Mouse (Mus musculus) kidney, postnatal 25 days (tissue): Measurements from ENCODE around the gene Rras.

Source experiments
- DNase-seq, 2 experiments: peaks; one replicate each; pipeline ENCODE4 v3.0.0; 2021; ENCODE audit warnings: mixed read lengths in 2 of 2

Gene Rras

GRCm38 (mm10) chr7:45053931-45054510 lies 36.3 kb downstream of the Rras start:
- DNase-seq: peak; percentile 96 to 99

- peak in 1 of 2 experiments; percentile 42 for DNase-seq
Observed at GRCm38 (mm10) chr7:45056329-45056971, 38.7 kb downstream of the Rras start.

DNA sequence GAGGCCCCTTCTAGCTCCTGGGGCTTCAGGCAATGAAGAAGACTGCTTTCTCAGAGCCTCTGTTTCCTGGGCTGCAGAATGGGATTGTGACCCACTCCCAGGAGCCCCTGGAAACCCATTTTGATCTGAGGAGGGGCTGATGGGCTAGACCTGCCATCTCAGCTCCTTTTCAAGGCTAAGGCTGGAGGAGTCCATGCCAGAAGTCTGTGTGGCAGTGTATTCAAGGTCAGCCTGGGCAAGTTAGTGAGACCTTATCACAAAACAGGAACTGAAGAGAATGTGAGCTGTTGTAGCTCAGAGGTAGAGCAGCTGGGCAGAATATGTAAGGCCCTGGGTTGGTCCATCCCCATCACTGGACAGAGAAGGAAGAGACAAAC lies 39.2 kb downstream of the Rras start:
- DNase-seq: no peak

- DNase-seq: peak in 1 of 2 experiments; percentile 43
Observed at GRCm38 (mm10) chr7:45058607-45059571, 41.1 kb downstream of the Rras start.

DNA sequence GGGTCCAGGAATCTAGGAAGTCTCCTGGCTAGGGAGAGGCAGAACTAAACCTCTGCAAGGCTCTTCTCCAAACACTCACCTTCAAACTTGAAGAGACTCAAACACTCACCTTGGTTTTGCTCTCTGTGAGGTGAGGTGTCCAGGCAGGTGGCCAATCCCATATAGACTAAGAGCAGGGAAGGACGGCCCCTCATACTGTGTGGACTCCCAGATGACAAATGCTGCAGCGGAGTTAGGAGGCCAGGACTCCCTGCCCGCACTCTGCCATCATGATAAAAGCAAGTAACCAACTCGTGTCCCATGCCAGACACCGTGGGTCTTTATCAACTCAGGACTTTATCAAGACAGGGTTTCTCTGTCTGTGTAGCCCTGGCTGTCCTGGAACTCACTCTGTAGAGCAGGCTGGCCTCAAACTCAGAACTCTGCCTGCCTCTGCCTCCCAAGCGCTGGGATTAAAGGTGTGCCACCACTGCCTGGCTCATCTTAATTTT lies 42.9 kb downstream of the Rras start:
- no peak for DNase-seq

- peak; percentile 86 to 94 for DNase-seq
Observed at GRCm38 (mm10) chr7:45061532-45062075, 43.8 kb downstream of the Rras start.

- peak; percentile 96 to 97 for DNase-seq
Observed at GRCm38 (mm10) chr7:45062239-45062835, 44.6 kb downstream of the Rras start, which contains the start of the genes Nosip and Prrg2. Gene Nosip (plus strand): TSS chr7:45062429. Gene Prrg2 (minus strand): TSS chr7:45062677.

DNA sequence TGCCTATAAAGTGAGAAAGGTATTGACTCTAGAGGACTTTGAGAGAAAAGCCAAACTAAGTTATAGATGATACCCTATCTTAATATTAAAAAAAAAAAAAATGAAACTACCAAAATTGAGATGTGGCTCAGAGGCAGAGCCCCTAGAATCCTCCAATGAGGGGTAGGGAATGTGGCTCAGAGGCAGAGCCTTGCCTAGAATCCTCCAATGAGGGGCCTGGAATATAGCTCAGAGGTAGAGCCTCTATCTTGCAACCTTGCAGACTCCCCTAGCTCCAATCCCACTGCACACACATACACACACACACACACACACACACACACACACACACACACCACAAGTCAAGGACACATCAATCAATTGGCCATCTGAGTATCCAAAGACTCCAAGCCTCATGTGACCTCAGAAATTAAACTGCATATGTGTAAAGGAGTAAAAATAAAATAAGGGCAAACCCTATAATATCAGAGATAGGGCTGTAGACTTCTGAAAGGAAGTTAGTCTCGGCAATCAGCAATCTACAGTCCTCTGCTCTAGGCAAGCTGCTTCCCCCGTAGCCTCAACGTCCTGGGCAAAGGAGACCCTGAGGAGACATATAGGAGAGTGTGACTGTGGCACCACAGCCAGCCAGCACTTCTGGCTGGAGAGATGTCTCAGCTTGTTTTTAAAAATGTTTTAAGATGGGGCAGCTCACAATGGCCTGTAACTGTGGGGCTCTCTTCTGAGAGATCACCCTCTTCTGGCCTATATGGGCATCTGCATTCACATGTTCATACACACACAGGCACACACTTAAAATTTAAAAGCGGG lies 49.6 kb downstream of the Rras start:
- DNase-seq: no peak

DNA sequence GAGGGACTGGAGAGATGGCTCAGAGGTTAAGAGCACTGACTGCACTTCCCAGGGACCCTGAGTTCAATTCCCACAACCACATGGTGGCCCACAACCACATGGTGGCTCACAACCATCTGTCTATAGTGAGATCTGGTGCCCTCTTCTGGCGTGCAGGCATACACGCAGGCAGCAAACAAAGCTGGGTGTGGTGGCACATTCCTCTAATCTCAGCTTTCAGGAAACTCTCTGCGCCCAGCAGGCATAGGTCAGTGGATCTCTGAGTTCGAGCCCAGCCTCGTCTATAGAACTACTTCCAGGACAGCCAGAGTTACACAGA lies 50.2 kb downstream of the Rras start:
- peak; percentile 56 to 61 for DNase-seq

DNA sequence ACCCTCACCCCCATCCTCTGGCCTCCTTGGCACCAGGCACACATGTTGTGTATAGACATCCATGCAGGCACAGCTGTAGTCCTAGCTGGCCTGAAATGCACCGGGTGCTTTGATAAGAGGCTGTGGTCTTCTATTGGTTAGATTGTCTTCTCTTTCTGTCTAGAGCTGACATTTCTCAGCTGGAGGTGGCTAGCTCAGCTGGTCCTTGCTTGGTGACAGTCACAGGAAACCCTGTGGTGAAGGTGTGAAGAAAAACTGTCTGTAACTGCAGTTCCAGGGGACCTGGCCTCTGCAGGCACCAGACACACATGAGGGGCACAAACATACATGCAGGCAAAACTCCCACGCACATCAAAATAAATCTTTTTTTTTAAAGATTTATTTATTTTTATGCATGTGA lies 51.9 kb downstream of the Rras start:
- DNase-seq: no peak
